In the genomic region with DNA sequence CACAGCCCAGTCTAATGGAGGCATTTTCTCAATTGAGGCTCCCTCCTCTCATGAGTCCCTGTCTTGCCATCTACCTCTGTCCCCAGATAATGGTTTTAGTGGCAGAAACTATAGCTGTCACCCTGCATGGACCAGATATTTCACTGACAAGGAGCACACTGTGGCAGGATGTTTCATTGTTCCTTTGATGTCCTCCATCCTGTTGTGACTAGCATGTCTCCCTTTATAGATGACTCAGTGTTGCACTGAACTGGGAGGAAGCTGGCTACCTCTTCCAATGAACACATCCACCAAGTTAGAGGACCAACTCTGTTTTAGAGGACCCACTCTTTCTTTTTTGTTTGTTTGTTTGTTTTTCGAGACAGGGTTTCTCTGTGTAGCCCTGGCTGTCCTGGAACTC, we compare ENCODE assay signal across 15 mouse cellular contexts.
"Had no signal": no experiment of that assay in that cellular context is flagged by ENCODE, and none has a peak within 500 bp of the region (broad histone marks: within the 10 kb centered on the region; RNA-seq: fewer than 3 reads in every experiment).

No protein-coding gene starts in this region.

- H3K4me2 ChIP-seq: limb, embryonic 13.5 days; neural tube, embryonic 12.5 days had no signal

- H3K9ac ChIP-seq: limb, embryonic 13.5 days; liver, embryonic 14.5 days; neural tube, embryonic 12.5 days had no signal

- H3K4me1 ChIP-seq: neural tube, embryonic 12.5 days had no signal

- H3K9me3 ChIP-seq: limb, embryonic 13.5 days; midbrain, embryonic 10.5 days; neural tube, embryonic 12.5 days had no signal

- H3K4me3 ChIP-seq: limb, embryonic 13.5 days; midbrain, embryonic 10.5 days; myocyte; neural tube, embryonic 12.5 days had no signal

- DNase-seq: layer of hippocampus, adult 9-11 months; left cerebral cortex, postnatal 4 days; lung, adult 2 months; lung, postnatal 10 days; lung, postnatal 4 days; midbrain, embryonic 14.5 days; retina, postnatal 1 day; right cerebral cortex, postnatal 4 days; spleen, adult 18-20 months had no signal

- H3K36me3 ChIP-seq: limb, embryonic 13.5 days; midbrain, embryonic 10.5 days; neural tube, embryonic 12.5 days had no signal

- H3K27ac ChIP-seq: kidney, postnatal 0 days; limb, embryonic 13.5 days; liver, embryonic 14.5 days; neural tube, embryonic 12.5 days had no signal

- H3K27me3 ChIP-seq: limb, embryonic 13.5 days; neural tube, embryonic 12.5 days had no signal
